Mouse (Mus musculus) adrenal gland, adult 8-10 months (tissue): ENCODE measurements around the gene Papola. TPM values are rescaled to one million over a fixed set of nuclear protein-coding genes. Genes with fewer than 3 reads are reported as not detected.

Source experiments
- DNase-seq: peaks from one replicate; pipeline ENCODE4 v3.0.0; 2022
- total RNA-seq, 4 experiments: library from RNA; stranded (reverse); gene quantifications; 2 replicates each; pipeline ENCODE4 v1.2.4; 2022

The Papola gene
- 100 to 1,000 TPM; 186 to 233 (median 219) TPM for total RNA-seq

GRCm38 (mm10) chr12:105784196-105784999 lies at the start of gene Papola:
Papola (plus strand) TSS chr12:105784694.
- DNase-seq = peak; percentile 85

- no peak for DNase-seq
These were observed 49.1 kb upstream of the Papola start for GRCm38 (mm10) chr12:105735226-105735888.

- DNase-seq = no peak
These were observed 48.6 kb upstream of the Papola start for GRCm38 (mm10) chr12:105735889-105736251.

GRCm38 (mm10) chr12:105738316-105739096 lies 46.0 kb upstream of the Papola start:
- no peak for DNase-seq

GRCm38 (mm10) chr12:105739656-105740055 lies 44.8 kb upstream of the Papola start:
- DNase-seq = no peak

- DNase-seq = no peak
These were observed 36.4 kb upstream of the Papola start for GRCm38 (mm10) chr12:105748114-105748513.

GRCm38 (mm10) chr12:105753813-105754212 lies 30.7 kb upstream of the Papola start:
- DNase-seq = no peak

- DNase-seq = no peak
These were observed 26.5 kb upstream of the Papola start for GRCm38 (mm10) chr12:105757816-105758497.

GRCm38 (mm10) chr12:105758911-105759310 lies 25.6 kb upstream of the Papola start:
- DNase-seq = no peak

GRCm38 (mm10) chr12:105759849-105760478 lies 24.5 kb upstream of the Papola start:
- DNase-seq = no peak

- DNase-seq = no peak
These were observed 23.3 kb upstream of the Papola start for GRCm38 (mm10) chr12:105761171-105761570.

GRCm38 (mm10) chr12:105761629-105762028 lies 22.9 kb upstream of the Papola start:
- DNase-seq = no peak

- no peak for DNase-seq
These were observed 14.8 kb upstream of the Papola start for GRCm38 (mm10) chr12:105769700-105770099.

GRCm38 (mm10) chr12:105774871-105775270 lies 9.6 kb upstream of the Papola start:
- no peak for DNase-seq

GRCm38 (mm10) chr12:105777651-105778050 lies 6.8 kb upstream of the Papola start:
- DNase-seq = no peak

- DNase-seq = peak; percentile 57
These were observed 693 bp downstream of the Papola start for GRCm38 (mm10) chr12:105785000-105785774.

- DNase-seq = no peak
These were observed 1.6 kb downstream of the Papola start for GRCm38 (mm10) chr12:105786113-105786512.

GRCm38 (mm10) chr12:105787626-105788025 lies 3.1 kb downstream of the Papola start:
- DNase-seq = no peak

GRCm38 (mm10) chr12:105789885-105790284 lies 5.4 kb downstream of the Papola start:
- no peak for DNase-seq

GRCm38 (mm10) chr12:105794896-105795295 lies 10.4 kb downstream of the Papola start:
- DNase-seq = no peak

GRCm38 (mm10) chr12:105798001-105798400 lies 13.5 kb downstream of the Papola start:
- DNase-seq = no peak
